Mouse (Mus musculus) bone marrow, adult 2 months (tissue): ENCODE measurements around the gene Tspan10.
A peak's percentile ranks its signal among the peaks of the same experiment; 100 is the strongest.

Experiments
- CTCF ChIP-seq: fragments of 200-500 bp; IDR thresholded peaks from 2 replicates; pipeline ENCODE4 v1.5.1; 2011; ENCODE audit warnings: low read length, control low read depth; ENCODE audit not compliant: control insufficient read depth, insufficient read depth
- POLR2A ChIP-seq: fragments of 200-500 bp; IDR thresholded peaks from 2 replicates; pipeline ENCODE4 v1.6.1; 2011; ENCODE audit warnings: low read depth, mild to moderate bottlenecking, control low read depth, low read length, borderline replicate concordance; ENCODE audit not compliant: control insufficient read depth

GRCm38 (mm10) chr11:120489054-120489761 lies 46.8 kb downstream of the Tspan10 start:
- TF ChIP-seq CTCF (peak; percentile 88), POLR2A (no peak)
